Mouse (Mus musculus) left cerebral cortex, adult 18-20 months (tissue): ENCODE results near the gene Pus10. TPM values are rescaled to one million over a fixed set of nuclear protein-coding genes. Genes with fewer than 3 reads are reported as not detected.
"Not testable (repeated sequence)": the region's sequence is repeated elsewhere in the genome, so short reads cannot be mapped to it uniquely, and the experiment has no call there.

Experiments
- DNase-seq, 2 experiments: peaks; one replicate each; pipeline ENCODE4 v3.0.0; 2021 to 2022; ENCODE audit warnings: low spot score in 2 of 2, mixed read lengths in 1 of 2
- total RNA-seq, 2 experiments: library from RNA; stranded (reverse); gene quantifications; 2 replicates each; pipeline ENCODE4 v1.2.3; 2021

Gene Pus10
- total RNA-seq, 2 experiments from 2014 or later: 15.0 to 15.3 TPM

DNA sequence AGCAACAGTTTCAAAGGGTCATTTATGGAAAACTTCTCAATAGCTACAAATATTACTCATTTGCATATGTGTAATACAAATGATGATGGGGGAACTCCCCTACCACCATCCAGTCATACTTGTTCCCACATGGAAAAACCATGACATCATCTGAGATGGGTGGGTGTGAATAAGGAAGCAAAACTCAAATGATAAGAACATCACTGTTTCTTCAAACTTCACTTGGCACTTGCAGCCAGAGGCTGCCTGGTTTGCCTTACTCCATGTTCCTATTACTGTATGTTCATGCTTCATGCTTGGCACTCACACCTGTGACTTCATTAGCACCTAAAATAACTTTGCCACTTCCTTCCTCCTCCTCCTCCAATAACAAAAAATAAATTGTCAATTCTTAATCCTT is 88.9 kb downstream of the Pus10 start:
- no peak for DNase-seq

DNA sequence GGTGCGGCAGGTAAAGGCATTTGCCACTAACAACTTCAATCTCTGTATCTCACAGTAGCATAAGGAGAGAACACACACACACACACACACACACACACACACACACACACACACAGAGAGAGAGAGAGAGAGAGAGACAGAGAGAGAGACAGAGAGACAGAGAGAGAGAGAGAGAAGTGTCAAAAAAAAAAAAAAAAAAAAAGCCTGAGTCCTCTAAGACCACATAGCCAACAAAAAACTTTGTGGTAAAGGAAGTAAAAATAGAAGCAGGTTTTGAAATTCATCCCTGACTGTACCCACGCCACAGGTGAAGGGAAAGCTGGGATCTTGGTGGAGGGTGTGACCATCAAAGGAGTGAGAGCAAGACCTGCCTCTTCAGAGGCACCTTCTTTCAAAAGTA is 92.7 kb downstream of the Pus10 start:
- no peak for DNase-seq

DNA sequence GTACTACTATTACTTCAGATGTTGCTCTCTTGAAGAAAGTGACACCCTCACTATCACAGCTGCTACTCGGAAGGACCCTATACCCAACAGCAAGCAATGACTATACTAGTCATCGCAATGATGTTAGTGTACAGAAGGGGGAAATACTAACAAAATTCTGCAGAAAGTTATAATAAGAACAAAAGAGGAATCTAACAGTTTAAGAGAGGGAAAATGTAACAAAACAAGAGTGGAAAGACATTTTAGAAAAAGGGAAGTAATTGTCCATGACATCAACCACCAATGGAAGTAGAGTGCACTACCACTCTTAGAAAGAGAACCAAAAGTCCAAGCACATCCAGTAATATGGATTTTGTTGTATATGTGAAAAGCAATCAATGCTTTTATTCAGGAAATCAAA is 97.2 kb downstream of the Pus10 start:
- DNase-seq: no peak

DNA sequence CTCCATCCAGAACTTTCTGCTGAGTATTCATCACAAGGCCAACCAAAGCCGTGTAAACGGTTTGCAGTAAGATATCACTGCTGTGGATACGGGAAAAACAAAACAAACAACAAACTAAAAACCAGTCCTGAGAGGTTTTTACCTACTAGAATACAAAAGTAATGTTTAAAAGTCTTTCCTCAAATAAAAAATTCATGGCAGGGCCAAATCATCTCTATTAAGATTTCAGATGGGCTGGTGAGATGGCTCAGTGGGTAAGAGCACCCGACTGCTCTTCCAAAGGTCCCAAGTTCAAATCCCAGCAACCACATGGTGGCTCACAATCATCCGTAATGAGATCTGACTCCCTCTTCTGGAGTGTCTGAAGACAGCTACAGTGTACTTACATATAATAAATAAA is 101.9 kb downstream of the Pus10 start:
- not testable (repeated sequence) for DNase-seq

DNA sequence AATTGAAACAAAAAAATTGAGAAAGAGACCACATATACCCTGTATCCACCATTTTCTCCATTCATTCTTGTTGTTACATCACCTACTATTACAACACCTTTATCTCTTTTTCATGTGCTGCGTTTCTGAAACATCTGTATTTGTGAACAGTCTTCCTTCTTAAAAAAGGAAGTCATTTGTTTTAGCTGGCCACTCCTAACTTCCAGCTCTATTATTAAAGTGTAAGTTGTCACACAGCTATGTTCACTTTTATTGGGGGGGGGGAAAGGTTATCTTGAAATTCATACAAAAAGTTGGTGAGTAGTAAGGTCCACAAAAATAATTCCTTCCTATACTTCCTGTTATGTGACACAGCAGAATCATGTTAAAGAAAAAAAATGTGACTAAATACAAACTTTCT is 102.5 kb downstream of the Pus10 start:
- no peak for DNase-seq

DNA sequence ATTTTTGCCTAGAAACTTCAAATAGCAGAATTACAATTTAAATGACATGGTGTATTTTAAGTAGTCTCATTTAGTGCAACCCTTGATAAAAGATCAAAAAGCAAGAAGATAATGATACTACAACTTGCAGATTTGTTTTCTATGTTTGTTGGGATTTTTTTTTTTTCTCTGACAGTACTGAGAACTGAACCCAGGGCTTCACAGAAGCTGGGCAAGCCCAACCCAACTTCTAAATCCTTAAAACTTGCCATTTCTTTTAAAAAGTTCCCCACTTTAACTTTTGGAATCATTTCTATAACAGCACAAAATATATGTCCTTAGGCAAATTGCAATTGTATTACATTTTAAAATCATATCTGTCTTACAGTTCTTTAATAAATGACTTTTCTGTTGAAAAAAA is 103.6 kb downstream of the Pus10 start:
- DNase-seq: no peak

DNA sequence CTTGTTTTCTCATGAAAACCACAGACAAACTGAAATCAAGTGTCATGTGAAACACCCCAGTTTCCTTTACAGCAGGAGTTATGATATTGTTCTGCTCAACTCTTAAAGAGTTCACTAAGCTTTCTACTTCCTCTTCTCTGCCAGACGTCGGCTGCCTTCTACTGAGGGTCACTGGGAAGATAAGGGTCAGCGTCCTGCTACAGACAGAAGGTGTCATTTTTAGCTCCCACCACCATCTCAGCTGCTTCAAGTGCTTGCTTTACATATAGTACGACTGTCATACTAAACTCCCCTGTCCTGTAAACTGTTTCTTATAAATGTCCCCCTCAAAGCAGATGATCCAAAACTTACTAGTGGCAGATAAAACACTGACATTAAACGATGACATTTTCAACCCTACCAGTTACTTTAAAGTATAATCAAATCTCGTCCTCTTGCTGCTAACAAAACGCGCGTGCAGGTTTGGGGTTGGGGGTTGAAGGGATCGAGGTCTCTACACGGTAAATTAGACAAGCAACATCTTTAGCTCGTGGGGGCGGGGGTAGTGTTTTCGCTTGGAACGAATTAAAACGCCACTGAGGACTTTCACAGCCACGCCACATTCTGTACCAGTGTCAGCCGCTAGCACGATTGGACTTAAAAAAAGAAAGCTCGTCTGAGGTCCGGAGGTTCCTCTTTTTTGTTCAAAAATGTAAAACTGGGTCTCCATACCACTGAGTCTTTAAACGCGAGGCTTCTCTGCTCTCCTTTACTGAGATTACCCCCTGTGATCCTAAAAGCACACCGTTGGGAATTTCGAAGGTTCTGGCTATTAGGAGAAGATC is 104.4 kb downstream of the Pus10 start:
- DNase-seq: peak in 1 of 2 experiments; percentile 15

DNA sequence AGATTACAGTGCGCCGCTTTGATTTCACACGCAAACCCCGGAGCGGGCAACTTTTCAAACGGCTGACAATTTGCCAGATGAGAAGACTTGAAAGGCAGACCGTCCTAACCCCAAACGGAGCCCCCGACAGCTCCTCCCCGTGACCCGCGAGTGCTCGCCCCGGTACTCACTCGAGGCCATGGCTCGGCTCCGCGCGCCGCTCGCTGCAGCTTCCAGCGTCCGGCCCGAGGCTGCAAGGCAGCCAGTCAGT is 105.0 kb downstream of the Pus10 start:
- DNase-seq: no peak

DNA sequence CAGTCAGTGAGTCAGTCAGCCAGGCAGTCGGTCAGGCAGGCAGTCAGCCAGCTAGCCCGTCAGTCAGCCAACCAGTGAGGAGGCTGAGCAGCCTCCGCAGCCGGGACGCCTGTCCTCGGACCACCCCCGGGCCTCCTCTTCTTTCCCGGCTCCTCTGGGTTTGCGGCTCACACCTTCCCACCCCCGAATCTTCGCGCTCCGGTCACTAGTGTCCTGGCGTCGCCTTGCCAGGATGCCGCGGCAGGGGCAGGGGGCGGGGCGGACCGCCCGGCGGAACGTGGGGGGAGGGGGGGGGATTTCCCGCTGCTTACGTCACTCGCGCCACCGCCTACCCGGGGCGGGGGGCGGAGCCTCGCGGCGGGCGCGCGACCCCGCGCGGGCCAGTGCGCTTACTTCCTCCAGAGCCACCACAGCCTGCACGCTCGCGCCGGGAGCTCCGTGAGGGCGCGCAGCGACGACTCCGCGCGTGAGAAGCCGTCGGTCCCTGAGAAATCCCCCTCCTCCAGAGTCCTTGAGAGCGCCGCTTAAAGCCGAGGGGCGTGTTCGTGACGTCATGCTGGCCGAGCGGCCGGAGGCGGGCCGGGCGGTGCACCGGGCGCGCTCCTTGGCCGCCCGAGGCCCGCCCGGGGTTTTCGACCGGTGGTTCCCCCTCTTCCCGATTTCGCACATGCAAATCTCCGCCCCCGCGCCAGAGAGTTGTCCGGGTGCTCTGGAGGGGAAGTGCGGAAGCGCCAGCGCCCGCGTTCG is 105.5 kb downstream of the Pus10 start, which contains the start of gene Rel:
TSS of gene Rel (minus strand) at position 211 of the 747 bp plus-strand sequence.
- peak; percentile 88 to 93 for DNase-seq

DNA sequence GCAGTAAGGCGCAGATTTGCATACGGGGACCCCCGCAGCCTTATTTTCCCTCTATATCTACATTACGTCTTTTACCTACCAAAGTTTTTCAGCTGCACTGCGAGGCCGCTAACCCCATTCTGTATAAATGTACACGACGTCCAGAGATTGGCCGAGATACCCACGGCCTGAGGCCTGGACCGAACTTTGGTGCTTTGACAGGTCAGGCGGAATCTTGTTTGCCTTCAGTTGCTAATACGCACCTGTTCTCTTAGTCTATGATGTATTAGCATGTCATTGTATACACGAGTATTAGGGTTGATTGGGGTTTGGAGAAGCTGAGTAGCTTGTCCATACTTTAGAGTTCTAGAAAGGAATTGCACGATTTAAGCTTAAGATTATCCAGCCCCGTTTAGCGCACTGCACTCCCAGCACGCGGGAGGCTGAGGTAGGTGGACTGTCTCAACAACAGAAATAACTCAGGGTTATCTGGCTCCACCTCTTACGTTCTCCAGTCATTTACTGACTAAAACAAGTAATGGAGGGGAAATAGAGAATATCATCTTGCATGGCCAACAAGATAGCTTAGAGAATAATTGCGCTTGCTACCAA is 106.1 kb downstream of the Pus10 start:
- peak in 1 of 2 experiments; percentile 12 for DNase-seq

DNA sequence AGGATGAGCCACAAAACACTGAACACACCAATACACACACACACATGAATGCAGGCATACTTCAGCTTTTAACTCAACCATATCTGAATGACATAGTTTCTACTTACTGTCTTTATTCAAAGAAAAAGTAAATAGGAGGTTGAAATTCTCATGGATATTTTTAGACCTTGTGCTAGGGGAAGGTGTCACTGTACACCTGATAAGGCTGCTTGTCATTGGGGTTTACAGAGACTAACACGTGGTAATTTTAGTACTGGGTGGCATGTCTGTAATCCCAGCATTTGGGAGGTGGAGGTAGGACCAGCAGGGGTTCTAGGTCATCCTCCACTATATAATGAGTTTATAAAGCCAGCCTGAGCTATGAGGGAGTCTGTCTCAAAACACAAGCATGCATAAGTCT is 107.0 kb downstream of the Pus10 start:
- no peak for DNase-seq

DNA sequence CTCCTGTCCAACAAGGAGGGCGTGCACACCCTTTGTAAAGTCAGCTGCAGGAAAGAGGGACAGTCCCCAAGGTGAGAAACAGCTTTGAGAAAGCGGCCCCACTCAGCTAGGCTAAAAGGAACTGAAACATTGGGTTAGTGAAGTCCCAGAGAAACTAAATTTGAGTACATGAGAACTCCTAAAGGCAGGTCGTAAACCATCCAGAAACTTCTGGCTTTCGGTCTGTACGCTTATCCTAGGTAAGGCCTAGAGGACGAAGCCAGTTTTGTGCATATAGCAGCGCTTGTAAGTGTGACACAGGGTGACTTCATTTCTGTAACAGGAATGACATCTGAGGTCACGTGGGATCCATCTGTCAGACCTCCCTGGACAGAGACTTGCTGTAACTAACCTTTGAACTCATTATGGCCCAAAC is 113.3 kb downstream of the Pus10 start:
- no peak for DNase-seq

DNA sequence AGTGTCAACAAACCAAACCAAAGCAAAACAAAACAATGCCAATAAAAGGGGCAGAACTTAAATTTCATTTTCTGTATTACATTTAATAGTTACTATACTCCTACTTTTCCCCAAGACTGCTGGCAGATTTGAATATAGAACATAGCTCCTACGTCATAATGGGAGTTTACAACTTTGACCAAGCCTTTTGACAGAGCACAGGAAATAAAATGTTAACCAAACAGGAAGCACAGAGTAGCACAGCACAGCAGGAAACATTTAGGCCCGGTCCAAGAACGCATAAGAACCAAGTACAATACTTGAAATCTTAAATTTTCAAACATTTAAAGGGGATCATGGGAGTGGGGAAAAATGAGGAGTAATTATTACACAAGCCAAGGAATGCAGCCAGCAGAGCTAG is 116.6 kb downstream of the Pus10 start:
- DNase-seq: no peak

Other genes with a start within 250 kb of the Pus10 start
- gene Ahsa2, start 167.6 kb upstream of the Pus10 start, total RNA-seq: 10 to 100 TPM; 46.0 to 47.0 TPM
- gene 1700093K21Rik, start 144.5 kb upstream of the Pus10 start, total RNA-seq: not detected
- 10 to 100 TPM; 32.7 to 39.9 TPM for gene 0610010F05Rik, start 32.0 kb upstream of the Pus10 start, total RNA-seq
- 10 to 100 TPM; 24.4 to 27.0 TPM for gene Pex13, start 285 bp downstream of the Pus10 start, total RNA-seq
- gene Rel, start 105.3 kb downstream of the Pus10 start, total RNA-seq: 1 to 10 TPM; 3.4 to 3.5 TPM
- 10 to 100 TPM; 18.7 to 19.6 TPM for gene Papolg, start 229.6 kb downstream of the Pus10 start, total RNA-seq